ENCODE assay signal across 13 mouse cellular contexts in the genomic region with DNA sequence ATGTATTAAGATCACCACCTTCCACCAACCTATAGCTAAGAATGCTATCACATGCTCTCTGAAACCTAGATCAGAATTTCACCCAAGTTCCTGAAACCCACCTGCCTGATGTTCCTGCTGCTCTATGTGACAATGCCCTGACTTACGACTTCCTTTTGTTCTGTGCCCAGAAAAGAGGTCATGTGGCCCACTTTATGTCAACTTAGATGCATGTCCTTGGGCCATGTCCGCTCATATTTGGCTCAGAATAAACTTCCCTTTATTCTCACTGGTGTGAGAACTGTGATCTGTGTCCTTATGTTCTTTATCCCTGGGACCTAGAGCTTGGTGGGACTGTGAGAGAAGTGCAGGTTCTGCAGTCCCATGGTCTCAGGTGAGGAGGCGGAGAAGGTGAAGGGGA.
"Had no signal": no experiment of that assay in that cellular context is flagged by ENCODE, and none has a peak within 500 bp of the region (broad histone marks: within the 10 kb centered on the region; RNA-seq: fewer than 3 reads in every experiment).

No protein-coding gene starts in this region.

- ATAC-seq: midbrain, embryonic 13.5 days; midbrain, embryonic 15.5 days had no signal

- DNase-seq: lung, adult 18-20 months; lung, embryonic 14.5 days; lung, postnatal 10 days; lung, postnatal 4 days; right cerebral cortex, adult 18-20 months; right cerebral cortex, postnatal 25 days; right cerebral cortex, postnatal 4 days; spleen, adult 18-20 months; thymus, adult 18-20 months; thymus, postnatal 25 days; thymus, postnatal 4 days had no signal
